Mouse (Mus musculus) ES-E14 (cell line): ENCODE data around the gene Dazap2. TPM values are rescaled to one million over a fixed set of nuclear protein-coding genes. Genes with fewer than 3 reads are reported as not detected.

Experiments
- DNase-seq: peaks from one replicate; pipeline ENCODE4 v3.0.0-alpha.2; 2013; ENCODE audit warnings: low read depth, low spot score
- H3K27ac ChIP-seq: 2 replicates; pipeline ENCODE4 v1.5.1; 2012; ENCODE audit warnings: low read depth, mild to moderate bottlenecking, low read length, moderate library complexity, mixed read lengths; ENCODE audit not compliant: poor library complexity, insufficient read depth, severe bottlenecking
- H3K36me3 ChIP-seq: 2 replicates; pipeline ENCODE4 v1.6.1; 2012; ENCODE audit warnings: mild to moderate bottlenecking, low read length, moderate library complexity, mixed read lengths; ENCODE audit not compliant: control insufficient read depth, poor library complexity, insufficient read depth, severe bottlenecking
- H3K4me1 ChIP-seq, 2 experiments: fragments of 150-350 bp in 1 of 2; sonication (generic) in 1 of 2; 2 replicates each; pipeline ENCODE4 v1.6.1; 2012; ENCODE audit warnings: low read length in 2 of 2, mild to moderate bottlenecking in 1 of 2, mixed read lengths in 1 of 2; ENCODE audit not compliant: control insufficient read depth in 2 of 2, insufficient read depth in 2 of 2, poor library complexity in 1 of 2
- H3K4me3 ChIP-seq, 2 experiments: fragments of 150-350 bp in 1 of 2; sonication (generic) in 1 of 2; 2 replicates each; pipeline ENCODE4 v1.5.1; 2012; ENCODE audit warnings: low read length in 2 of 2, low read depth in 1 of 2, mild to moderate bottlenecking in 1 of 2, mixed read lengths in 1 of 2; ENCODE audit not compliant: insufficient read depth in 1 of 2, poor library complexity in 1 of 2, severe bottlenecking in 1 of 2
- H3K9ac ChIP-seq: 2 replicates; pipeline ENCODE4 v1.6.1; 2012; ENCODE audit warnings: low read depth, mild to moderate bottlenecking, low read length, mixed read lengths; ENCODE audit not compliant: poor library complexity, insufficient read depth, severe bottlenecking
- H3K9me3 ChIP-seq: fragments of 150-350 bp; sonication (generic); 2 replicates; pipeline ENCODE4 v1.6.1; 2012; ENCODE audit warnings: low read depth, mild to moderate bottlenecking, low read length; ENCODE audit not compliant: control insufficient read depth, insufficient read depth
- CHD2 ChIP-seq: IDR thresholded peaks from 2 replicates; pipeline ENCODE4 v1.6.1; 2014; ENCODE audit warnings: mild to moderate bottlenecking, low read depth, low read length, inconsistent platforms
- HCFC1 ChIP-seq: IDR thresholded peaks from 2 replicates; pipeline ENCODE4 v1.6.1; 2012; ENCODE audit warnings: low read length, inconsistent platforms, borderline replicate concordance; ENCODE audit not compliant: insufficient read depth
- MAFK ChIP-seq: IDR thresholded peaks from 2 replicates; pipeline ENCODE4 v1.6.1; 2014; ENCODE audit warnings: mild to moderate bottlenecking, low read depth, low read length, inconsistent platforms; ENCODE audit not compliant: insufficient read depth
- ZC3H11A ChIP-seq: IDR thresholded peaks from 2 replicates; pipeline ENCODE4 v1.6.1; 2012; ENCODE audit warnings: low read depth, mild to moderate bottlenecking, inconsistent platforms, low read length, borderline replicate concordance
- ZNF384 ChIP-seq: IDR thresholded peaks from 2 replicates; pipeline ENCODE4 v1.6.1; 2012; ENCODE audit warnings: low read depth, low read length, inconsistent platforms
- in situ Hi-C, 2 experiments: fragments of 600-800 bp; cut with MboI; formaldehyde crosslinking; loops; one replicate each; pipeline ENCODE4 v1.15.1; 2025; ENCODE audit warnings: low sequenced_read_pairs in 2 of 2, inconsistent platforms in 1 of 2; ENCODE audit not compliant: unreplicated experiment in 2 of 2
- total RNA-seq: library from RNA; depleted of rRNA; stranded (reverse); fragments of 300-350 nt; gene quantifications from 2 replicates; pipeline ENCODE4 v1.2.3, GENCODE M21; 2012

Gene Dazap2
- total RNA-seq, 1 experiment, result 27.6 TPM

DNA sequence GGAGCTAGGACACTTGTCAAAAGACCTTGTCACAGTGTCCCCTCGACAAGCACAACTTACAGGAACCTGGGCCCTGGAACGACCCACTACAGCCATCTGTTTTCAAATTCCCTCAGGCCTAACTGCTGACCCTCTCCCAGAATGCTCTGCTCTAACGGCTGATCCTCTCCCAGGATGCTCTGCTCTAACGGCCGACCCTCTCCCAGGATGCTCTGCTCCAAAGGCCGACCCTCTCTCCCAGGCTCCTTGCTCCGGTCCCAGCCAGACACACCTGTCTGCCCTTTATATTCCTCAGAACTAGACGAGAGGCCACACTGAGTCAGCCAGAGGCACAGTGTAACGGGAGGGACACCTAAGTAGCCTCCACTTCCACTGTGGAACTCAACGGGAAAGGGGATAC lies 35.0 kb upstream of the Dazap2 start:
- Histone ChIP-seq H3K36me3 (peaks cover 5% of the 10 kb centered on the region; the same call in 1 of the 2 replicates), H3K9me3 (no peaks in the 10 kb centered on the region), H3K9ac (peak overlapping the region; percentile 74), H3K4me1 (peaks cover 0 to 6% of the 10 kb centered on the region in 2 experiments; a peak in 2 of 4 replicates), H3K27ac (no peak overlapping the region; the same call in 1 of the 2 replicates), H3K4me3 (peak overlapping the region; percentile 39 to 58; a peak in 3 of 4 replicates)
- TF ChIP-seq MAFK, result no peak
- TF ChIP-seq HCFC1, result no peak
- no peak for TF ChIP-seq ZNF384
- no peak for TF ChIP-seq ZC3H11A
- TF ChIP-seq CHD2, result no peak
- no peak for DNase-seq
- in situ Hi-C loops, result no loop called here

DNA sequence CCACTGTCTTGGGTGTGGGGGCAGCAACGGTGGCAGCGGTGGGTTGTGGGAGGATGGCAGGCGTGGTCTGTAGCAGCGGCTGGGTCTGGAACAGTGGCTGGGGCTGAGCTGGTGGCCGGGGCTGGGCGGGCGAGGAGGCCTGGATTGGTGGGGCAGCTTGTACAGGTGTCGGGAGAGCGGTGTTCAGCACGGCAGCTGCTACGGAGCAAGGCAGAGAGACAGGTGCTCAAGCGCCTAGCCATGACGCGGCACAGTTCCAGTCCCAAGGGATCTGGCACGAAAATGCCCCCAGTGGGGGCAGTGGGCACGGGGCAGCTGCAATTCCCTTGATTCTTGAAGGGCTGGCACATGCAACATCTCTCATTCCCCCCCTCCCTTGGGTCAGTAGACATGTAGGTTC lies 29.2 kb upstream of the Dazap2 start:
- Histone ChIP-seq H3K9me3 (no peaks in the 10 kb centered on the region), H3K36me3 (no peaks in the 10 kb centered on the region), H3K27ac (no peak overlapping the region), H3K9ac (no peak overlapping the region), H3K4me3 (no peak overlapping the region), H3K4me1 (no peaks in the 10 kb centered on the region)
- in situ Hi-C loops, result no loop called here
- no peak for DNase-seq
- no peak for TF ChIP-seq CHD2
- TF ChIP-seq HCFC1, result no peak
- no peak for TF ChIP-seq ZC3H11A
- no peak for TF ChIP-seq ZNF384
- TF ChIP-seq MAFK, result no peak

DNA sequence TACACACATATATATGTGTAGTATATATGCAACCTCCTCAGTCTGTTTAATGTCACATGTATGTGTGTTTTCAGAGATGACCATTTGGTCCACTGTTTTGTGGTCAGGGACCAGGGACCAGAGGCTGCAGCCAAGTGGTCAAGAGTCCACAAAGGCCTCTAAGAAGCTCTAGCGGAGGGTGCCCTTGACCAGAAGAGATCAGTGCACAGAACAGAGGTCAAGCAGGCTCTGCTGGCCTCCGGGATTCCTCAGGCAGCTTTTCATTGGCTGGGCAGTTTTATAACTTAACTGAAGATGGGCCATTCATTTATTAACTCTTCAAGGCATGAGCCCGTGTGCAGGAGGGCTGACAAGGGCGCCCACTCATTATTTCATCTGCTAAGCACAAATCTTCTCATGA lies 28.0 kb upstream of the Dazap2 start:
- Histone ChIP-seq H3K27ac (no peak overlapping the region), H3K9me3 (no peaks in the 10 kb centered on the region), H3K4me1 (no peaks in the 10 kb centered on the region), H3K36me3 (no peaks in the 10 kb centered on the region), H3K9ac (no peak overlapping the region), H3K4me3 (no peak overlapping the region)
- TF ChIP-seq CHD2 (no peak), HCFC1 (no peak), MAFK (no peak), ZNF384 (no peak), ZC3H11A (no peak)
- in situ Hi-C loops, result no loop called here
- no peak for DNase-seq

DNA sequence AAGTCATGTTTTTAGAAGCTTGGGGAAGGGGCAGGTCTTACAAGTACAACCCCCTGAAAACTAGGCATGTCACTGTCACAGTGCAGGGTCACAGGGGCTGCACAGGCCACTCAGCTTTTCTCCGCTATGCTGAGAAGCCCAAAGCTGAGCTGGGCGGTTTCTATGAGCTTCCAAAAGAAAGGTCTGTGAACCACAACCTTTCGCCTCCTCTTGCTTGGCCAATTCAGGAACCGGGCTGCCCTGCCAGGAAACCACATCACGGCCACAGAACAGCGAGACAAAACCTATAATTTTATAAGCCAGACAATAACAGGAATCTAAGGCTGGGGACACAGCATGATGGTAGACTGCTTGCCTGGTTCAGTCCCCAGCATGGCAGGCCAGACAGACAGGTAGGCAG lies 26.9 kb upstream of the Dazap2 start:
- no peak overlapping the region for H3K4me3 ChIP-seq
- H3K4me1 ChIP-seq, result no peaks in the 10 kb centered on the region
- H3K9me3 ChIP-seq, result no peaks in the 10 kb centered on the region
- TF ChIP-seq ZNF384 (no peak), CHD2 (no peak), ZC3H11A (no peak)
- no peaks in the 10 kb centered on the region for H3K36me3 ChIP-seq
- H3K27ac ChIP-seq, result no peak overlapping the region
- in situ Hi-C loops, result no loop called here
- no peak overlapping the region for H3K9ac ChIP-seq
- no peak for DNase-seq

DNA sequence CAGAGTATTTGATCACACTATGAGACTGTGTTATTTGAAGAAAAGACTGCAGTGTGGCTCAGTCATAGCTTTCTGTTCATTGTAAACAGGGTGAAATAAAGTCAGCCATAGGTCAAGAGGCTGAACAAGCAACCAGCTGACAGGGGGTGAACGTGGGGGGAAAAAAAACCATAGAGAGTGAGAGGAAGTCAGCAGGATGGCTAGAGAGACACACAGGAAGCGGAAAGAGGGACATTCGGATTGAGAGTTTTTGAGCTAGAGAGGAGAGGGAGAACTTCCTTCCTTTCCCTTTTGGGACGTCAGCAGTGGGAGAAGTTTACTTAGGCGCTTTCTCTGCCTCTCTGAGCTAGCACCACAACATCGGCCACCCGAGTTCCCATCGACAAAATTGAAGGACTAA lies 24.7 kb upstream of the Dazap2 start:
- Histone ChIP-seq H3K9ac (no peak overlapping the region), H3K9me3 (no peaks in the 10 kb centered on the region), H3K27ac (no peak overlapping the region), H3K36me3 (no peaks in the 10 kb centered on the region), H3K4me1 (no peaks in the 10 kb centered on the region), H3K4me3 (no peak overlapping the region)
- no peak for DNase-seq
- TF ChIP-seq MAFK (no peak), ZC3H11A (no peak), CHD2 (no peak), HCFC1 (no peak), ZNF384 (no peak)
- in situ Hi-C loops, result no loop called here
